18 mouse cellular contexts compared by ENCODE assay signal in the genomic region with DNA sequence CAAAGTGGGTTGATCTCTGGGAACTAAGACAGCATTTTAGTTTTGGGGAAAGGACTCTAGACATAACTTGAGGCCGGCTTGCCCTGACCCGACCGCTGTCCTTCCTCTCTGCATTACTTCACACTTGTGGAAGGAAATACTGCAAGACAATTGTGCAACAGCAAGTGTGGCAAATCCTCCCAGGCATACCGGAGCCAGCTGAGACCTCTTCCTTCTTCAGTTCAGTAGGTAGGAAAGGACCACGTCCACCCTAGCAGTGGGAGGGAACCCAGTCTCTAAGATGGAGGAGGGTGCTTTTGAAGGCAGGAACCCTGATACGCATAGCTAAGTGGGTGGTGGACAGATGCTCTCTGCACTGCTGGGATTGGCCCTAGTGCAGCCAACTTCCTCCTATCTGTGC. TPM values are rescaled to one million over a fixed set of nuclear protein-coding genes. Genes with fewer than 3 reads are reported as not detected.
DNase-seq lines count a peak whose midpoint lies in the region; ATAC-seq and TF ChIP-seq lines count a peak whose summit lies in the region.
"Had no signal": no experiment of that assay in that cellular context is flagged by ENCODE, and none has a peak within 500 bp of the region (broad histone marks: within the 10 kb centered on the region; RNA-seq: fewer than 3 reads in every experiment).

No protein-coding gene starts in this region.

- peak; percentile 43 for TF ChIP-seq EP300 in liver, postnatal 0 days (IDR thresholded peaks at IDR 0.05; ENCODE audit: low read depth)

- H3K27me3 ChIP-seq in liver, embryonic 12.5 days (replicated peaks): no peaks in the 10 kb centered on the region
- H3K27me3 ChIP-seq in liver, postnatal 0 days (ENCODE audit: insufficient read depth, low read length): no peaks in the 10 kb centered on the region
- H3K27me3 ChIP-seq in kidney, embryonic 15.5 days: no peaks in the 10 kb centered on the region
- H3K27me3 ChIP-seq in forebrain, embryonic 14.5 days (replicated peaks; ENCODE audit: control insufficient read depth, insufficient read depth, low read length): no peaks in the 10 kb centered on the region

- TF ChIP-seq CTCF in liver, postnatal 0 days (IDR thresholded peaks at IDR 0.05; ENCODE audit: low read depth): no peak

- ATAC-seq in liver, embryonic 12.5 days: no peak
- peak; percentile 63 for ATAC-seq in liver, postnatal 0 days
- ATAC-seq in monocyte, adult 5-6 weeks (replicated peaks; ENCODE audit: insufficient number of reproducible peaks, low FRiP score, low TSS enrichment, poor library complexity, severe bottlenecking): peak; percentile 85
- ATAC-seq in kidney, embryonic 15.5 days (replicated peaks; ENCODE audit: low FRiP score): no peak
- no peak for ATAC-seq in forebrain, embryonic 14.5 days
- ATAC-seq: inflammation-experienced regulatory T-cells, adult 6 months had no signal

- H3K4me1 ChIP-seq in liver, embryonic 12.5 days: 0 out of 2 replicates have a peak, but pooled peaks cover 3% of the 10 kb centered on the region
- H3K4me1 ChIP-seq in liver, postnatal 0 days (ENCODE audit: insufficient read depth): peaks cover 2% of the 10 kb centered on the region; the same call in 1 of the 2 replicates
- H3K4me1 ChIP-seq in kidney, embryonic 15.5 days: peaks cover 1% of the 10 kb centered on the region; the same call in 1 of the 2 replicates
- no peaks in the 10 kb centered on the region for H3K4me1 ChIP-seq in forebrain, embryonic 14.5 days (ENCODE audit: control insufficient read depth, insufficient read depth, low read length)
- H3K4me1 ChIP-seq: forebrain, embryonic 10.5 days had no signal

- no peak overlapping the region for H3K4me3 ChIP-seq in liver, embryonic 12.5 days
- no peak overlapping the region for H3K4me3 ChIP-seq in liver, postnatal 0 days (ENCODE audit: low read depth, low read length)
- H3K4me3 ChIP-seq in kidney, embryonic 15.5 days (replicated peaks): no peak overlapping the region
- no peak overlapping the region for H3K4me3 ChIP-seq in forebrain, embryonic 14.5 days (ENCODE audit: low read depth, low read length)
- H3K4me3 ChIP-seq: forebrain, embryonic 10.5 days; heart, embryonic 10.5 days; myocyte had no signal

- no peak overlapping the region for H3K27ac ChIP-seq in liver, embryonic 12.5 days
- H3K27ac ChIP-seq in liver, postnatal 0 days (ENCODE audit: low read depth): no peak overlapping the region
- H3K27ac ChIP-seq in kidney, embryonic 15.5 days: no peak overlapping the region
- no peak overlapping the region for H3K27ac ChIP-seq in forebrain, embryonic 14.5 days (ENCODE audit: low read depth, low read length)
- H3K27ac ChIP-seq: forebrain, embryonic 10.5 days; heart, embryonic 10.5 days had no signal

- H3K9me3 ChIP-seq in liver, embryonic 12.5 days (replicated peaks): no peaks in the 10 kb centered on the region
- no peaks in the 10 kb centered on the region for H3K9me3 ChIP-seq in liver, postnatal 0 days (ENCODE audit: low read length)
- no peaks in the 10 kb centered on the region for H3K9me3 ChIP-seq in kidney, embryonic 15.5 days (replicated peaks)
- no peaks in the 10 kb centered on the region for H3K9me3 ChIP-seq in forebrain, embryonic 14.5 days (replicated peaks; ENCODE audit: control insufficient read depth, low read length)
- H3K9me3 ChIP-seq: heart, embryonic 10.5 days had no signal

- 75% methylated on average over 6 of the region's 6 CpGs for WGBS in liver, embryonic 12.5 days (ENCODE audit: insufficient replicate concordance)
- 66% methylated on average over 6 of the region's 6 CpGs for WGBS in liver, postnatal 0 days (ENCODE audit: insufficient replicate concordance)
- WGBS in kidney, embryonic 15.5 days: 89% methylated on average over 6 of the region's 6 CpGs
- 97% methylated on average over 6 of the region's 6 CpGs for WGBS in forebrain, embryonic 14.5 days

- no peak overlapping the region for H3K4me2 ChIP-seq in liver, embryonic 12.5 days
- no peak overlapping the region for H3K4me2 ChIP-seq in liver, postnatal 0 days (ENCODE audit: low read depth, low read length)
- no peak overlapping the region for H3K4me2 ChIP-seq in kidney, embryonic 15.5 days
- no peak overlapping the region for H3K4me2 ChIP-seq in forebrain, embryonic 14.5 days (ENCODE audit: low read length)

- DNase-seq in liver: peak; percentile 23
- peak; percentile 77 for DNase-seq in fat pad, adult 2 months (ENCODE audit: extremely low read depth, low read depth, low spot score)
- peak; percentile 57 for DNase-seq in liver, postnatal 0 days
- DNase-seq in forebrain, embryonic 14.5 days (ENCODE audit: low spot score): no peak
- DNase-seq in cerebellum, adult 11-12 months: no peak
- DNase-seq: cerebellum, postnatal 14 days; heart, postnatal 36 days; kidney, postnatal 14 days; thymus, adult 2 months had no signal

- peaks cover 100% of the 10 kb centered on the region for H3K36me3 ChIP-seq in liver, embryonic 12.5 days
- H3K36me3 ChIP-seq in liver, postnatal 0 days (replicated peaks; ENCODE audit: insufficient read depth, low read length): peaks cover 91% of the 10 kb centered on the region
- peaks cover 100% of the 10 kb centered on the region for H3K36me3 ChIP-seq in kidney, embryonic 15.5 days
- peaks cover 98% of the 10 kb centered on the region for H3K36me3 ChIP-seq in forebrain, embryonic 14.5 days (ENCODE audit: control insufficient read depth, insufficient read depth, low read length)

- no peak overlapping the region for H3K9ac ChIP-seq in liver, embryonic 12.5 days
- H3K9ac ChIP-seq in liver, postnatal 0 days (replicated peaks): no peak overlapping the region
- H3K9ac ChIP-seq in kidney, embryonic 15.5 days: no peak overlapping the region
- H3K9ac ChIP-seq in forebrain, embryonic 14.5 days (ENCODE audit: low read length): no peak overlapping the region

RNA-seq across cellular contexts. Expression of a gene that starts 10.9 kb away (rescaled TPM):
- 88.5 and 91.3 TPM in 2 replicates for polyA plus RNA-seq in liver, embryonic 12.5 days (2016; fragmentation: Nextera tagmentation; extraction: Ambion mirVana)
- polyA plus RNA-seq in liver, postnatal 0 days (2015; fragmentation: Nextera tagmentation; extraction: Ambion mirVana): 43.4 and 49.9 TPM in 2 replicates
- 68.2 to 81.0 TPM (median 69.9 TPM) in 3 replicates for total RNA-seq in monocyte, adult 5-6 weeks (2017)
- 124 and 129 TPM in 2 replicates for polyA plus RNA-seq in kidney, embryonic 15.5 days (2015; fragmentation: Nextera tagmentation; extraction: Ambion mirVana)
- 46.7 and 48.1 TPM in 2 replicates for polyA plus RNA-seq in forebrain, embryonic 14.5 days (2014; fragmentation: Nextera tagmentation; extraction: Ambion mirVana)

RNA-seq across cellular contexts. Expression of a gene that starts 18.3 kb away (rescaled TPM):
- polyA plus RNA-seq in liver, embryonic 12.5 days (2016; fragmentation: Nextera tagmentation; extraction: Ambion mirVana): 23.2 and 25.9 TPM in 2 replicates
- polyA plus RNA-seq in liver, postnatal 0 days (2015; fragmentation: Nextera tagmentation; extraction: Ambion mirVana): 8.4 and 8.7 TPM in 2 replicates
- total RNA-seq in monocyte, adult 5-6 weeks (2017): 0.58 to 4.5 TPM in 2 of 3 replicates, not detected in the other
- polyA plus RNA-seq in kidney, embryonic 15.5 days (2015; fragmentation: Nextera tagmentation; extraction: Ambion mirVana): 36.0 and 40.6 TPM in 2 replicates
- 24.4 and 29.2 TPM in 2 replicates for polyA plus RNA-seq in forebrain, embryonic 14.5 days (2014; fragmentation: Nextera tagmentation; extraction: Ambion mirVana)

RNA-seq across cellular contexts. Expression of a gene that starts 29.1 kb away (rescaled TPM):
- polyA plus RNA-seq in liver, embryonic 12.5 days (2016; fragmentation: Nextera tagmentation; extraction: Ambion mirVana): 0.35 TPM in 1 of 2 replicates, not detected in the other
- polyA plus RNA-seq in liver, postnatal 0 days (2015; fragmentation: Nextera tagmentation; extraction: Ambion mirVana): not detected in 2 replicates
- total RNA-seq in monocyte, adult 5-6 weeks (2017): not detected in 3 replicates
- 0.32 TPM in 1 of 2 replicates, not detected in the other for polyA plus RNA-seq in kidney, embryonic 15.5 days (2015; fragmentation: Nextera tagmentation; extraction: Ambion mirVana)
- polyA plus RNA-seq in forebrain, embryonic 14.5 days (2014; fragmentation: Nextera tagmentation; extraction: Ambion mirVana): 0.63 and 1.7 TPM in 2 replicates
- total RNA-seq: heart, postnatal 36 days had no signal
- polyA plus RNA-seq: embryonic facial prominence, embryonic 11.5 days; lung, embryonic 16.5 days; myocyte had no signal

RNA-seq across cellular contexts. Expression of a gene that starts 51.8 kb away (rescaled TPM):
- 24.4 and 25.3 TPM in 2 replicates for polyA plus RNA-seq in liver, embryonic 12.5 days (2016; fragmentation: Nextera tagmentation; extraction: Ambion mirVana)
- polyA plus RNA-seq in liver, postnatal 0 days (2015; fragmentation: Nextera tagmentation; extraction: Ambion mirVana): 12.5 and 13.4 TPM in 2 replicates
- total RNA-seq in monocyte, adult 5-6 weeks (2017): 10.0 to 20.6 TPM (median 15.7 TPM) in 3 replicates
- 33.2 and 36.2 TPM in 2 replicates for polyA plus RNA-seq in kidney, embryonic 15.5 days (2015; fragmentation: Nextera tagmentation; extraction: Ambion mirVana)
- 17.8 and 20.6 TPM in 2 replicates for polyA plus RNA-seq in forebrain, embryonic 14.5 days (2014; fragmentation: Nextera tagmentation; extraction: Ambion mirVana)

RNA-seq across cellular contexts. Expression of a gene that starts 56.0 kb away (rescaled TPM):
- 31.8 and 34.7 TPM in 2 replicates for polyA plus RNA-seq in liver, embryonic 12.5 days (2016; fragmentation: Nextera tagmentation; extraction: Ambion mirVana)
- 47.5 and 53.6 TPM in 2 replicates for polyA plus RNA-seq in liver, postnatal 0 days (2015; fragmentation: Nextera tagmentation; extraction: Ambion mirVana)
- 12.8 to 25.2 TPM (median 24.0 TPM) in 3 replicates for total RNA-seq in monocyte, adult 5-6 weeks (2017)
- polyA plus RNA-seq in kidney, embryonic 15.5 days (2015; fragmentation: Nextera tagmentation; extraction: Ambion mirVana): 52.3 and 61.1 TPM in 2 replicates
- polyA plus RNA-seq in forebrain, embryonic 14.5 days (2014; fragmentation: Nextera tagmentation; extraction: Ambion mirVana): 30.7 and 43.1 TPM in 2 replicates

Comparison
In these comparisons a context has a peak if more than half of its experiments do, and no peak if none do; other contexts are left out.
1. ATAC-seq: peak in liver, postnatal 0 days (single experiment) and monocyte, adult 5-6 weeks (single experiment); none in liver, embryonic 12.5 days (single experiment), kidney, embryonic 15.5 days (single experiment) and forebrain, embryonic 14.5 days (single experiment).
2. DNase-seq: peak in liver (single experiment), fat pad, adult 2 months (single experiment) and liver, postnatal 0 days (single experiment); none in forebrain, embryonic 14.5 days (single experiment) and cerebellum, adult 11-12 months (single experiment).